Mouse (Mus musculus): ENCODE data around the gene Mansc4.

Mansc4 gene

DNA sequence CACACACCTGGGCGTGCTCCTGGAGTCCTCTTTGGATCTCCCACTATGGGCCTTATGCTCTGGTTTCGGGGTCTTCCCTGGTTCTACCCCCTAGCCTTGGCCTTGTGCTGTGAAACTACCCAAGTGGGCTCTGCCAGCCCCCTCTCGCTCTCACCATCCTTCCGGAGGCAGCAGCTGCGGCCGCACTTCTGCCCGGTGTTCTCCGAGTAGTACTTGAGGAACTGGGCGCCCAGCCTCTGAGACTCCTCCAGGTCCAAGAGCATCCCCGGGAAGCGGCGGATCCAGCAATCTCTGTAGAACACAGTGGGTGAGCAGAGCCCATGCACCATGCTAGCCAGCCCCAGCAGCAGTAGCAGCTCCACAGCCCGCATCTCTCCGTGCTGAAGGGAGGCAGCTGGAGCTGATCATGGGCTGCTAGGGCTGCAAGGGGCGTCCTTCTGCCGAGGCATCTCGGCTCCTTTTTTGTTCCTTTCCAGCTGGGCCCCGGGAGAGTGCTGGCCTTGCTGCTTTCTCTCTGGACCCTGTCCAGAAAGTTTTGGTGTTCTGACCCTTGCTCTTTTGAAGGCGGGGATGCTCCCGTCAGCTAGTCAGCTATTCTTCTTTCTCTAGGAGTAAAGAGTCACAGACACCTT lies at the start of gene Mansc4:
Gene Mansc4, minus strand, starts transcription at position 439 of the 632 bp plus-strand sequence.
- DNase-seq (ENCODE audit: low read depth, low spot score), result peak; percentile 45

DNA sequence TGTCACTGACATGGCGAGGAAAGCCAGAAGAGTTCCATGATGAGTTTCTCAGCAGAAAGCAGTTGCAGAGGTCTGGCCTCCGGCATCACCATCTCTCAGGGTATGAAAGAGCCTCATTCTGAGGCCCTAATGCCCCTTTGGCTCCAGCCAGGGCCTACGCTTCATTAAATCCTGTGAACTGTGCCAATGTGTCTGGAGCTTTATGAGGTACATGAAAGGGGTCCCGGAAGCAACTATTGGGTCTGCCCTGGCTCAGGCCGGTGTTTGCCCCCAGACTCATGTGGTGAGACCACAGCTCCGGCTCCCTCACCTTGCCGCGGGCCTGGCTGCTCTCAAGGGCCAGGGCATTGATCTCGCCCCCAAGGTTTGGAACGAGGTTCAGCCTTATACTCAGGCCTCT lies 40.4 kb upstream of the Mansc4 start:
- DNase-seq (ENCODE audit: low read depth, low spot score), result no peak

DNA sequence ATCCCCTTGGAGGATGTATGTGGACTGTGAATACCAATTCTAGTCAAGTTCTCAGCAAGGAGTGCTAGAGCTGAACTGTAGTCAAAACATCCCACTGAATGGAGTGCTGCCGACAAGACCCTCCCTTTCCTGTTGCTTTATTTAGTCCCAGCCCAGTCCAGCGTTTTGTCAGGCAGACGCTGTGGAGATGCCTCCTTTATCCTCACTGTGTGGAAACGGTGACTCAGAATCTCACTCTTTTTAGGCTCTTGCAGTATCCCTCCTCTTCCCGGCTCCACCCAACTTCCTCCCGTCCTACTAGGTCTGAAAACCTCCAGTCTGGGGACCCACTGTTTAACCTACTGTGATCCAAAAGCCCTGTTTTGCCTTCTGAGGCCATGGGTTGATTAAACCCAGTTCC lies 34.5 kb upstream of the Mansc4 start:
- no peak for DNase-seq (ENCODE audit: low read depth, low spot score)

DNA sequence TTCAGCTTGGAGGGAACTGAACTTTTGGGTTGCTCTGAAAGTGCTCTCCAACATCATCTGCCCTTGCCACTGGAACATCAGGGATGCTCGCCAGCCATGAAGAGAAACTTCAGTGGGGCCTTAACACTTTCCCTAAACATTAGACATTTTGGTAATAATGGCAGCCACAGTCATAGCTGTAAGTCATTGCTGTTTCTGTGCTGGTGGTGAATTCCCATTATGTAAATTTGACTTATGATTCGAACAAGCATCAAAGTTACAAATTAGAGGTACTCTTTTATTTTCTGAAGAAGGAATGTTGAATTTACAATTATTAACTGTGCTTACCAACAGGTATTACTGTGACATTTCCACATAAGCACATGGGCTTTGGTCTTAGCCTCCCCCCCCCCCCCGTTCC lies 31.4 kb upstream of the Mansc4 start:
- DNase-seq (ENCODE audit: low read depth, low spot score), result no peak

DNA sequence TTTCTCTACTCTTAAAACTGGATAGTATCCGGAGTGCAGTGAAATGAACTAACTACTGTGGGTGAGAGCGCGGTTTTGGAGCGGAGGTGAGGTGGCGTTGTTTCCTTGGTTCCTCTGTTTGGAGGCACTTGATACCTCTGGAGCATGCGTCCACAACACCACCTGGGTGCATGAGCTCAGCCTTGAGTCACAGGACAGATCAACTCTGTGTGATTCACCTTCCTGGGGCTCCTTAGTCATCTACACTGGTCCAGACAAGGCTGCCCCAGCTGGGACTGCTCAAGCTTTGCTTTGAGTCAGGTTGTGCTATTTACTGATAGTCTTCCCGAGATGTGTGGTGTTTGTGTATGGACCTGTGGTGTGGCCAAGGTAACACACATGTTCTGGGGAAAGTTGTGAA lies 30.9 kb upstream of the Mansc4 start:
- no peak for DNase-seq (ENCODE audit: low read depth, low spot score)

DNA sequence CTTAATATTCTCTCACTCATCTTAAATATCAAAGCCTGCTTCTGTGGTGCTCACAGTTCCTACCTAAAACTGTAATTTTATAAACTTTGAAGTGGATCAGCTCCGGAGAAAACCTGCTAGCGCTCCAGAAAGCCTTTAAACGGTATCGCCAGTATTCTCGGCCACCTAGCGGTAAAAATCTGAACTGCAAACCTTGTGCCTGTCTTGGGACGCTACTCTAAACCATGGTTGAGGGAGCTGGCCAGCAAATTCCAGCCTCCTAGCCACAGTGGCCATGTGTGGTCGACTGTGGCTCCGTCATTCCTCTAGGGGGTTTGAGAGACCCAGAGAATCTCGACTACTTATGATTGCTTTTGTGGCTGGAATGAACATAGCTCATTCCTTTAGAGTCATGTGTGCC lies 29.7 kb upstream of the Mansc4 start:
- DNase-seq (ENCODE audit: low read depth, low spot score), result peak; percentile 88

DNA sequence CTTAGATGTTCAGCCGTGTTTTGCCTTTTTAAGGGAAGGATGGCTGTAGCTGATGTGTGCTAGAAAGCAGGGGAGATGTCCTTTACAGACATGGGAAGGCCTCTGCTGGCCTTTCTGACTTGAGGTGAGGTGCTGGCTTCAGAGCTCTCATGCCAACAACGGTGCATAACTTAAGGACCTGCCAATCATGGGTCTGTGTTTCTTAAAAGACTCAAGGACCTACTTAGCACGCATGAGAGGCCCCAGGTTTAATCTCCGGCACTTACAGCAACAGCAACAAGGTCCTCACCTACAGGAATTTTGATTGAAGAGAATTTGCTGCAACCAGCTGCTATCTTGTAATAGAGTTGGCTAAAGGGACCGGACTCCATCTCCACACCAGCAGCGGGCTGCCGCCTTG lies 22.5 kb upstream of the Mansc4 start:
- DNase-seq (ENCODE audit: low read depth, low spot score), result no peak

DNA sequence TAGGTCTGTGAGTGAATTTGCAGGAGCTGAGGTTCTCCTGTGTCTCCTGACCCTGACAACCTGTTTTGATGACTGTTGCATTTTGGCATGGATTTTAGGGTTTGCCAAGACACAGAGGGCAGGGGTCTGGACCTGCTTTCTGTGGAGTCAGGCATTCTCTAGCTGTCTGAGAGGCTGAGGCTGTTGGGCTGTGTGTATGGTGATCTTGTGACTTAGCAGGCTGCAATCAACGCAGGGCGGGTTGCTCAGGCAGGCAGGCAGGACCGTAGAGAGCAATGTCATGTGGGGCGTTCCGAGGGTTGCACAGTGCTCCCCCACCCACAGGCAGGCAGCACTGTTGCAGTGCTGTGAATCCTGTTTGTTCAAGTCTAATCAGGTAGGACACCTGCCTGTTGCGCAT lies 19.9 kb upstream of the Mansc4 start:
- DNase-seq (ENCODE audit: low read depth, low spot score), result no peak

DNA sequence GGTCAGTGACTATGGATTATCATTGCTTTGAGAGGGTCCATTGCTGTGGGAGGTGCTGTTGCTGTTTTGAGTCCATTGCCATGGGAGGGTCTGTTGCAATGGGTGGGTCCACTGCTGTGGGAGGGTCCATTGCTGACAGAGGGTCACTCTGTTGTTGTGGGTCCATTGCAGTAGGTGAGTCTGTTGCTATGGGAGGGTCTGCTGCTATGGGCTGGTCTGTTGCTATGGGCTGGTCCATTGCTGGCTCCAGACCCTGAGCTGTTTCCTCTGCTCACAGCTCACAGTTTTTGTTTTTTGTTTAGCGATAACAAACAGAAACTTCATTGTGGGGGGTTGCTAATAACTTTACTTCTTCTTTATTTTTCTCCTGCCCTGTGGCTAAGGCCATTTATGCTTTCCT lies 18.7 kb upstream of the Mansc4 start:
- no peak for DNase-seq (ENCODE audit: low read depth, low spot score)

DNA sequence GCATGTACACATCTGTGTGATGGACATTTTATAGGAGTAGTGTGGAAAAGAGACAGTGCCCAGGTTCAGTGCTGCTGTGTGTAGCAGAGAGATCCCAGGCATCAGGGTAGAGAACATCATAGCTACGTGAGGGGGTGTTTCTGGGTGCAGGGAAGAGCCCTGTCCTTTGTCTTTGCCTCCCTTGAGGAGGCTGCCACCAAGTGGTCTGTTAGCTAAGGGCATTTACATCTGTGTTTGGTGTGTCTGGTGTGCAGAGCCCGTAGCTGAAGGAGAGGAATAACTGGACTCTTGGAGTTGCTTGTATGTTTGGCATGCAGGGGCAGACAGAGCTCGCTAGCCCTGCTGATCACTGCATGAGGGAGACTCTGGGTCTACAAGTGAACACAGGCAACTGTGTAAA lies 15.5 kb upstream of the Mansc4 start:
- DNase-seq (ENCODE audit: low read depth, low spot score), result no peak

DNA sequence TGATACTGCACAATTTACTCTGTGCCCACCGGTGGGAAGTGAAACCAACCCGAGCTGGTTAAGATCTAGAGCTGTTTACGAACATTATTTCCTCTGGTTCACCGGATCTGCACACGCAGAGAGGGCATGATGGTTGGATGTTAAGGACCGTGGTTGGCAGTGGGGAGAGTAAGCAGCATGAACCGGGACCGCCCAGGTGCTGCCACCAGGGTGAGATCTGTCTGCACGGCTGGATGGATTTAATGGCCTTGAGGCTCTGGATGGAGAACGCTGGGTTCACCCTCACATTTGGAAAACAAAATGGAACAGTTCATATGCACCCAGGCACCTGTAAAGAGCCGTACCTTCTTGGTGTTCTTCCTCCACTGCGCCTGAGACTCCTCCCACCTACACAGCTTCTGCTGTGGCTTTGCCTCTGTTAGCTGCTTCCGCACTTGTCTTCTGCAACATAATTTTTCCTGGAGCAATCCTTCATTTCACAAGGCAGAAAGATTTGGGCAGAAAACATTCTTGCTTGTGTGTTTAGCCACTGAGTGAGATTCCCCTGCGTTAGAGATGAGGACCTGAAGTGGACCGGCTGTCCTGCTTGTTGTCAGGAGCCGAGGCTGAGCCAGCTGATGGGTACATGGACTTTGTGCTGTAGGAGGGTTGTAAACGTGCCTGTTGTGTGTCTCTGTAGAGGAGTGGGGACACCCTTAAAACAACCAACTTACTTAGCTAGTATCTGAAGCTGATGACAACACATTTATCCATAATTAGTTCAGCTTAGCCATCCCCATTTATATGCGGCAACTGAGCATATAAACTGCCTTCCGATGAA lies 12.8 kb upstream of the Mansc4 start:
- DNase-seq (ENCODE audit: low read depth, low spot score), result no peak

DNA sequence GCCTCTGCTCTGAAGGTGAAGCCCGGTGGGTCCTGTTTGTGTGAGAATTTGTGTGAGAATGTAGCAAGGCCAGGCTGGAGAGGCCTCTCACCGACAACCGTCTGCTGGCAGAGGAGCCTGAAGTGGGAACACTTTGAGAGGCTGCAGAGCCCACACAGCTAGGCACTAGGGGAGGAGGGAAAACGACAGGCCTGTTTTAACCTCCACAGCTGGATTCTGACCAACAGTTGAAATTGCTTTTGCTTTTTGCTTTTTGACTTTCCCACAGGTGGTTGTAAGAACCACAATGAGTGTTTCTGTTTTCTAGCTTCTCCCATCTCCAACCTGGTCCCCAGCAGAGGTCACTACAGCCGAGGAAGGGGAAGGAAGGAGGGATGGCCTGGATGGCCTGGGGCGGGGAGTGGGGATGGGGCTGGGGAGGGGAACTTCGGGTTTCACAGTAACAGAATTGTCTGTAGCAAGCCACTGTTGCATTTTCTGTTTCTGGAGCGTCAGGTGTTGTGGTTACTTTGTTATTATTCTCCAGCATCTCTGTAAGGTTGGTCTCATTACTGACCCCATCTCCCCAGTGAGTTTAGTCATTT lies 10.6 kb upstream of the Mansc4 start:
- no peak for DNase-seq (ENCODE audit: low read depth, low spot score)

DNA sequence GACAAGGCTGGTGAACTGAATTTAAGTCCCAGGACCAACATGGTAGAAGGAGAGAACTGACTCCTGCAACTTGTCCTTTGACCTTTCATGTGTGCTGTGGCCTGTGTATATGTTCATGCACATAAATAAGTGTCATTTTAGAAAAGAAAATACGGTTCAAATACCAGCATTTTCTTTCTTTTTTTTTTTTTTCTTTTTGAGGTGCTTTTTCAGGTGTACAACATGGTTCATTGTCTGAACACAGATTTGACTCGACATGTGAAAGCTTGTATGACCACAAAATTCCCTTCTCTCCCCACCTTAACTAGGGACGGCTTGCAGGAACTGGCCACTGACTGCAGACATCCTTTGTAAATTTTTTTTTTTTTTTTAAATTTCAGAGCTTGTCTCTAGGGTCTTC lies 10.1 kb upstream of the Mansc4 start:
- DNase-seq (ENCODE audit: low read depth, low spot score), result no peak

DNA sequence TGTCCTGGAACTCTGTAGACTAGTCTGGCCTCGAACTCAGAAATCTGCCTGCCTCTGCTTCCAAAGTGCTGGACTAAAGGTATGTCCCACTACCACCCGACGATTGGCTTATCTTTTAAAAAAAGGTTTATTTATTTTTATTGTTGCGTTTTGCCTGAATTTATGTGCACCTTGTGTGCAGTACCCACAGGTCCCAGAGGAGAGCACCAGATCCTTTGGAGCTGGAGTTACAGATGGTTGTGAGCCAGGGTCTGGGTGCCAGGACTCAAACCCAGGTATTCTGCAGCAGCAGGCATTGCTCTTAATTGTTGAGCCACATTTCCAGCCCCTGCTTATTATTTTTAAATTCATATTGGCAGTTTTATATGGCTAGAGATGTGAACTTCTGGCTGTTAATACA lies 9.3 kb upstream of the Mansc4 start:
- DNase-seq (ENCODE audit: low read depth, low spot score), result no peak

DNA sequence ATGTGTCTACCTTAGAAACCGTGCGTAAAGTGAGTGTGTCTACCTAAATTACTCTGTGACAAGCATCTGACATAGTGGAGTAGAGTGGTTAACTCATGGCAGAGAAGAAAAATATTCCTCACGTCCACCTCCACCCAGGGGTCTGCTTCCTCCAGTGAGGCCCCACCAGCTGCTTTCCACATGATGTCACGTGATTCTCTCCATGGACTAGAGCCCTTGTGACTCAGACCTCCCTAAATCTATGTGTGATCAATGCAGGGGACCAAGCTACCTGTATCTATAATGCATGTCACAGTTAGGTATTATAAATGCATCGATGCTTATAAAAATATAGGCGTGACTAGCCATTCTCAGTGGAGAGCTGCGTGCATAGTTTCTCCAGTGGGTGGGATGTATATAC lies 7.9 kb upstream of the Mansc4 start:
- DNase-seq (ENCODE audit: low read depth, low spot score), result no peak

DNA sequence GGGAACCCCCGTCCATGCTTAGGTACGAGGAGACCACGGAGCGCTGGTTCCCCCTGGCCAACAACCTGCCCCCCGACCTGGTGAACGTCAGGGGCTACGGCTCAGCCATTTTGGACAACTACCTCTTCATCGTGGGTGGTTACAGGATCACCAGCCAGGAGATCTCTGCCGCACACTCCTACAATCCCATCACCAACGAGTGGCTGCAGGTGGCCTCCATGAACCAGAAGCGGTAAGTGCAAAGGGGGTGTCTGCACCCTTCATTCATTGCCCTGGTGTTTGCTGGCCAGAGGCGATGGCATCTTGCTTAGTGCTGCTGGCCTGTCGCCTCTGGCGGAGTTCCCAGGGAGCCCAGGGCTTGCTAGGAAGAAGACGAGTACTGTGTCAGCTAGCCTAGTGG lies 5.3 kb upstream of the Mansc4 start:
- DNase-seq (ENCODE audit: low read depth, low spot score), result no peak

DNA sequence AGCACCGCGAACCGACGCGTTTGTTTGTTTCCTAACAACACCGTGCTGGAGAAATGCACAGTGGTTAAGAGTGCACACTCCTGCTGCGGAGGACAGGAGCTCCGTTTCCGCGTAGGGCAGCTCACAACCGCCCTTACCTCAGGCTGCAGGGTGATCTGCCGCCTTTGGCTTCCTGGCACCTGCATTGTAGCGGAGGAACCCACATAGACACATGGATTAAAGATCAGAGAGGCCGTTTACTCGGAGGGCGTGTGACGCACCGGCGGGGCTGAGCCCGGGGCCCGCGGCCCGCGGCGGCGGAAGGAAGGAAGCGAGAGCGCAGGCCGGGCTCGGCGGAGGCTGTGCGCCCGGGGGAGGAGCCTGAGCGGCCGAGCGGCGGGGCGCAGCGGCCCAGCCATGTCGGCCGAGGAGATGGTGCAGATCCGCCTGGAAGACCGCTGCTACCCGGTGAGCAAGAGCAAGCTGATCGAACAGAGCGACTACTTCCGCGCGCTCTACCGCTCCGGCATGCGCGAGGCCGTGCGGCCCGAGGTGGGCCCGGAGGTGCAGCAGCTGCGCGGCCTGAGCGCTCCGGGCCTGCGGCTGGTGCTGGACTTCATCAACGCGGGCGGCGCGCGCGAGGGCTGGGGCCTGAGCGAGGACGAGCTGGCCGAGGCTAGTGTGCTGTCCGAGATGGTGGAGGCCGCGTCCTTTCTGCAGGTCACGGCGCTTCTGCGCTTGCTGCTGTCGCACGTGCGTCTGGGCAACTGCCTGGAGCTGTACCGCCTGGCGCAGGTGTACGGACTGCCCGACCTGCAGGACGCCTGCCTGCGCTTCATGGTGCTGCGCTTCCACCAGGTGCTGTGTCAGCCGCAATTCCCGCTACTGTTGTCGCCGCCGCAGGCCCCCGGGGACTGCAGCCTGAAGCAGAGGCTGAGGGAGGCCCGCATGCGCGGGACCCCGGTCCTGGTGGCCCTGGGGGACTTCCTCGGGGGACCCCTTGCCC lies 4.6 kb upstream of the Mansc4 start, which contains the start of gene Klhl42:
Gene Klhl42, plus strand, starts transcription at position 244 of the 985 bp plus-strand sequence.
- peak; percentile 63 for DNase-seq (ENCODE audit: low read depth, low spot score)

DNA sequence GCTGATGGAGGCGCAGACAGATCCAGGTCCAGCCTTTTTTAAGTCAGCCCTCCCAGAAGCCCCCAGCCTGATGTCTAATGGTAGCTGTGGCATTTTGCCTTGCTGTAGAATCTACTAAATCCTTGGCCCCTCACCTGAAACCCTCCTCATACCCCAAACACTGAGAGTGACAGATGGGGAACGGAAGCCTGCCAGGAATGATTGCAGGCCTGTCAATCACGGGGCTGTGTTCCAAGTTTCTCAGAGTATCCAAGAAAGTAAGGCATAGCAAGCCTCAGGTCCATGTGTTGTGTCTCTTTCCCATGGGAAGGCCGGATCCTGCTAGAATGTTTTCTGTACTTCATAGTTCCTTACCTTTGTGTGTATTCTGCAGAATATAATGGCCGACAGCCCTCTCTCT lies 3.4 kb upstream of the Mansc4 start:
- DNase-seq (ENCODE audit: low read depth, low spot score), result no peak

DNA sequence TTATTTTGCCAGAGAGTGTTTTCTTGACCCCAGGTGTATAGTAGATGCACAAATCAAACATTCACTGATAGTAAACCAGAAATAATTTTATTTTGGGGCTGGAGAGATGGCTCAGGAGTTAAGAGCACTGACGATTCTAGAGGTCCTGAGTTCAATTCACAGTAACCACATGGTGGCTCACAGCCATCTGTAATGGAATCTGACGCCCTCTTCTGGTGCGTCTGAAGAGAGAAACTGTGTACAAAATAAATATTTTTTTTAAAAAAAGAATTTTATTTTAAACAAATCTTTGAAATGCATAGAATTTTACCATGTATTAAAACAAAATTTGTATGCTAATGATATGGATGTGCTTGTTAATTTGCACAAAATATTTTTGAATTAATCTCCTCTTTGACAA lies 1.7 kb upstream of the Mansc4 start:
- no peak for DNase-seq (ENCODE audit: low read depth, low spot score)

DNA sequence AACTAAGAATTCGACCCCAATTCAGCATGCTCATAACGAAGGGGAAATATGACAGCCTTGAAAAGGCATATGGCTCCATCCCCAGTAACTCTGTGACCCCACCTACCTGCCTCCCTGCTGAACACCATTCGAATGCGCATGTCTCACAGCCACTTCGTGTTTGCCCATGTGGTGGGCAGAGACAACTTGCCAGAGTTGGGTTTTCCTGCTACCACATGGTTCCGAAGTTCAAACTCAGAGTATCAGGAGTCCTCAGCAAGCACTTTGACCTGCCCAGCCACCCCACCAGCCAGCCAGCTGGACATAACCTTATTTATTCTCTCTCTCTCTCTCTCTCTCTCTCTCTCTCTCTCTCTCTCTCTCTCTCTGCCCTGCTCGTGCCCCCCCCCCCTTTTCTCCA lies 904 bp upstream of the Mansc4 start:
- DNase-seq (ENCODE audit: low read depth, low spot score), result no peak

DNA sequence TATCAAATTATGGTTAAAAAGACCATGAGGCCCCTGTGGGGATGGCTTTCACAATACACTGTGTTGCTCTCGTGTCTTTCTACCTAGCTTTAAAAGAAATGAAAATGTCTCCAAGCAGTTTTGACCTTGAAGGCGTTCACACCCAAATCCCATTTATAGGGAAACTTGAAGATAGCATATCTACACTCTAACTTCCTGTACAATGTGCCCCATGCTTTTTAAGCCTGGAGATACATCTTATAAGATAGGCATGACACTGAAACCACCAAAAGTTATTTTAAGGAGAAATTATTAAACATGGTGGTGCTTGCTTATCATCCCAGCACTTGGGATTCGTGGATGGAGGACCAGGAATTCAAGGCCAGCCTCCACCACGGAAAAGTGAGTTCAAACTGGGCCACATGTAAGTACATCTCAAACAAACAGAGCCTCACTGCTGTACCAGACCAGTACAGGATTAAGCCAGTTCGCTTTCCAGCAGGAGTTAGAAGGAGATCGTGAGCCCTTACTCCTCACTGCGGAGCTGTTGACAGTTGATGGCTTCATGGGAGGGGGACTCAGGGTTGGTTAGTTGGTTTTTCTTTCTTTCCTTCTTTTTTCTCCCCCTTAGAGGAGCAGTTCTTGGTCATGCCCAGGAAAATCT lies 1.3 kb downstream of the Mansc4 start:
- DNase-seq (ENCODE audit: low read depth, low spot score), result no peak

All from mesoderm, embryonic 11.5 days (tissue).